Mouse (Mus musculus): ENCODE data around the gene Bnipl. TPM values are rescaled to one million over a fixed set of nuclear protein-coding genes. Genes with fewer than 3 reads are reported as not detected.
A peak's percentile ranks its signal among the peaks of the same experiment; 100 is the strongest.

The Bnipl gene
- total RNA-seq, 2 experiments from 2014 or later = not detected

GRCm38 (mm10) chr3:95241498-95241897, 9.5 kb downstream of the Bnipl start, which contains the start of gene Gm128:
Gene Gm128, minus strand, starts transcription at chr3:95241598.
- ATAC-seq (replicated peaks; ENCODE audit: low FRiP score, poor library complexity, severe bottlenecking) = no peak

GRCm38 (mm10) chr3:95240900-95241299, 10.1 kb downstream of the Bnipl start:
- ATAC-seq (replicated peaks; ENCODE audit: low FRiP score, poor library complexity, severe bottlenecking) = no peak

GRCm38 (mm10) chr3:95239971-95240370, 11.0 kb downstream of the Bnipl start:
- no peak for ATAC-seq (replicated peaks; ENCODE audit: low FRiP score, poor library complexity, severe bottlenecking)

- no peak for ATAC-seq (replicated peaks; ENCODE audit: low FRiP score, poor library complexity, severe bottlenecking)
Measured at GRCm38 (mm10) chr3:95239022-95239421, 12.0 kb downstream of the Bnipl start.

GRCm38 (mm10) chr3:95237541-95238099, 13.4 kb downstream of the Bnipl start:
- ATAC-seq (replicated peaks; ENCODE audit: low FRiP score, poor library complexity, severe bottlenecking) = no peak

GRCm38 (mm10) chr3:95235386-95236301, 15.3 kb downstream of the Bnipl start:
- ATAC-seq (replicated peaks; ENCODE audit: low FRiP score, poor library complexity, severe bottlenecking) = no peak

GRCm38 (mm10) chr3:95233303-95233980, 17.6 kb downstream of the Bnipl start:
- ATAC-seq (replicated peaks; ENCODE audit: low FRiP score, poor library complexity, severe bottlenecking) = no peak

- no peak for ATAC-seq (replicated peaks; ENCODE audit: low FRiP score, poor library complexity, severe bottlenecking)
Measured at GRCm38 (mm10) chr3:95232771-95233170, 18.2 kb downstream of the Bnipl start.

- no peak for ATAC-seq (replicated peaks; ENCODE audit: low FRiP score, poor library complexity, severe bottlenecking)
Measured at GRCm38 (mm10) chr3:95231298-95232221, 19.4 kb downstream of the Bnipl start, which contains the start of gene Mllt11. Gene Mllt11, minus strand, starts transcription at chr3:95232171.

- ATAC-seq (replicated peaks; ENCODE audit: low FRiP score, poor library complexity, severe bottlenecking) = peak; percentile 55
Measured at GRCm38 (mm10) chr3:95230495-95231297, 20.3 kb downstream of the Bnipl start.

- 0 out of 2 replicates have a peak, but pooled peaks have one; percentile 13 for ATAC-seq (replicated peaks; ENCODE audit: low FRiP score, poor library complexity, severe bottlenecking)
Measured at GRCm38 (mm10) chr3:95229781-95230494, 21.1 kb downstream of the Bnipl start.

- ATAC-seq (replicated peaks; ENCODE audit: low FRiP score, poor library complexity, severe bottlenecking) = 0 out of 2 replicates have a peak, but pooled peaks have one; percentile 25
Measured at GRCm38 (mm10) chr3:95228894-95229780, 21.9 kb downstream of the Bnipl start.

- peak; percentile 89 for ATAC-seq (replicated peaks; ENCODE audit: low FRiP score, poor library complexity, severe bottlenecking)
Measured at GRCm38 (mm10) chr3:95228148-95228893, 22.7 kb downstream of the Bnipl start, which contains the start of gene Cdc42se1. Gene Cdc42se1, plus strand, starts transcription at chr3:95228732.

- ATAC-seq (replicated peaks; ENCODE audit: low FRiP score, poor library complexity, severe bottlenecking) = no peak
Measured at GRCm38 (mm10) chr3:95227214-95227613, 23.8 kb downstream of the Bnipl start.

- no peak for ATAC-seq (replicated peaks; ENCODE audit: low FRiP score, poor library complexity, severe bottlenecking)
Measured at GRCm38 (mm10) chr3:95224295-95224694, 26.7 kb downstream of the Bnipl start.

- ATAC-seq (replicated peaks; ENCODE audit: low FRiP score, poor library complexity, severe bottlenecking) = no peak
Measured at GRCm38 (mm10) chr3:95223041-95223440, 28.0 kb downstream of the Bnipl start.

Measured in erythroid progenitor cell, adult 5-6 weeks (primary cell).